Comparison of ENCODE assay signal across 12 mouse cellular contexts in genomic region chrX:169302271-169303045, GRCm38 (mm10). TPM values are rescaled to one million over a fixed set of nuclear protein-coding genes. Genes with fewer than 3 reads are reported as not detected.
DNase-seq lines count a peak whose midpoint lies in the region; ATAC-seq lines count a peak whose summit lies in the region.
"Had no signal": no experiment of that assay in that cellular context is flagged by ENCODE, and none has a peak within 500 bp of the region (broad histone marks: within the 10 kb centered on the region; RNA-seq: fewer than 3 reads in every experiment).

No protein-coding gene starts in this region.

- H3K9me3 ChIP-seq in heart, embryonic 10.5 days: no peaks in the 10 kb centered on the region
- no peaks in the 10 kb centered on the region for H3K9me3 ChIP-seq in heart, embryonic 16.5 days (replicated peaks; ENCODE audit: control insufficient read depth, low read length)
- no peaks in the 10 kb centered on the region for H3K9me3 ChIP-seq in forebrain, embryonic 12.5 days
- H3K9me3 ChIP-seq: liver, embryonic 13.5 days had no signal

- WGBS in heart, embryonic 10.5 days: 59% methylated on average over 26 of the region's 26 CpGs
- WGBS in heart, embryonic 16.5 days: 52% methylated on average over 26 of the region's 26 CpGs
- WGBS in forebrain, embryonic 12.5 days: 75% methylated on average over 26 of the region's 26 CpGs

- H3K4me3 ChIP-seq in heart, embryonic 10.5 days: no peak overlapping the region
- no peak overlapping the region for H3K4me3 ChIP-seq in heart, embryonic 16.5 days (ENCODE audit: low read length)
- no peak overlapping the region for H3K4me3 ChIP-seq in forebrain, embryonic 12.5 days (replicated peaks)
- H3K4me3 ChIP-seq: erythroblast, embryonic 14.5 days; liver, embryonic 13.5 days had no signal

- no peak overlapping the region for H3K4me2 ChIP-seq in heart, embryonic 16.5 days (ENCODE audit: low read depth, low read length)
- H3K4me2 ChIP-seq in forebrain, embryonic 12.5 days: no peak overlapping the region
- H3K4me2 ChIP-seq: liver, embryonic 13.5 days had no signal

- no peaks in the 10 kb centered on the region for H3K36me3 ChIP-seq in heart, embryonic 10.5 days
- H3K36me3 ChIP-seq in heart, embryonic 16.5 days (ENCODE audit: control insufficient read depth, insufficient read depth): peaks cover 2% of the 10 kb centered on the region; the same call in 1 of the 2 replicates
- no peaks in the 10 kb centered on the region for H3K36me3 ChIP-seq in forebrain, embryonic 12.5 days (replicated peaks)
- H3K36me3 ChIP-seq: liver, embryonic 13.5 days had no signal

- no peak for ATAC-seq in heart, embryonic 16.5 days (replicated peaks; ENCODE audit: extremely low read depth, insufficient read depth, low FRiP score)
- ATAC-seq in forebrain, embryonic 12.5 days (ENCODE audit: low FRiP score): no peak
- no peak for ATAC-seq in megakaryocyte, adult 5-6 weeks (ENCODE audit: poor library complexity, severe bottlenecking)
- ATAC-seq: midbrain, embryonic 16.5 days had no signal

- H3K4me1 ChIP-seq in heart, embryonic 10.5 days: 0 out of 2 replicates have a peak, but pooled peaks cover 6% of the 10 kb centered on the region
- H3K4me1 ChIP-seq in heart, embryonic 16.5 days (ENCODE audit: control insufficient read depth, insufficient read depth, low read length): no peaks in the 10 kb centered on the region
- H3K4me1 ChIP-seq in forebrain, embryonic 12.5 days: no peaks in the 10 kb centered on the region
- H3K4me1 ChIP-seq: liver, embryonic 13.5 days had no signal

- H3K27ac ChIP-seq in heart, embryonic 10.5 days: no peak overlapping the region
- peak overlapping the region; percentile 54 for H3K27ac ChIP-seq in heart, embryonic 16.5 days (ENCODE audit: low read length)
- H3K27ac ChIP-seq in forebrain, embryonic 12.5 days: no peak overlapping the region
- H3K27ac ChIP-seq: liver, embryonic 13.5 days had no signal

- no peak overlapping the region for H3K9ac ChIP-seq in heart, embryonic 16.5 days (ENCODE audit: low read length)
- H3K9ac ChIP-seq in forebrain, embryonic 12.5 days: no peak overlapping the region
- H3K9ac ChIP-seq: liver, embryonic 13.5 days had no signal

- DNase-seq in heart, adult 11 months: peak; percentile 97
- DNase-seq in heart, embryonic 10.5 days (ENCODE audit: low spot score): no peak
- DNase-seq in adrenal gland, postnatal 10 days: peak; percentile 47
- DNase-seq in lung, postnatal 10 days: peak; percentile 8
- DNase-seq in urinary bladder, postnatal 25 days (ENCODE audit: low spot score): no peak
- DNase-seq: cerebellum, adult 9-10 months; liver, embryonic 13.5 days had no signal

- H3K27me3 ChIP-seq in heart, embryonic 10.5 days (ENCODE audit: insufficient read depth, poor library complexity, severe bottlenecking): no peaks in the 10 kb centered on the region
- H3K27me3 ChIP-seq in heart, embryonic 16.5 days (ENCODE audit: control insufficient read depth, insufficient read depth, low read length): no peaks in the 10 kb centered on the region
- H3K27me3 ChIP-seq in forebrain, embryonic 12.5 days: peaks cover 14% of the 10 kb centered on the region; the same call in 1 of the 2 replicates
- H3K27me3 ChIP-seq: liver, embryonic 13.5 days had no signal

RNA-seq across cellular contexts. Expression of gene Hccs, which starts 17.7 kb away (rescaled TPM):
- polyA plus RNA-seq in heart, embryonic 10.5 days (2016; fragmentation: Nextera tagmentation; extraction: Ambion mirVana): 48.0 and 50.4 TPM in 2 replicates
- 10 to 100 TPM; 41.1 to 43.2 TPM for total RNA-seq in adrenal gland, postnatal 10 days (2021)
- polyA plus RNA-seq in heart, embryonic 16.5 days (2015; fragmentation: Nextera tagmentation; extraction: Ambion mirVana): 52.6 and 61.7 TPM in 2 replicates
- 51.4 TPM in 2 replicates for polyA plus RNA-seq in forebrain, embryonic 12.5 days (2016; fragmentation: Nextera tagmentation; extraction: Ambion mirVana)
- total RNA-seq in megakaryocyte, adult 5-6 weeks (2015): 30.8 and 39.3 TPM in 2 replicates
- total RNA-seq in megakaryocyte, adult 5-6 weeks (2017): 31.5 and 34.6 TPM in 2 replicates

Comparison
In these comparisons a context has a peak if more than half of its experiments do, and no peak if none do; other contexts are left out.
1. DNase-seq: peak in heart, adult 11 months (single experiment), adrenal gland, postnatal 10 days (single experiment) and lung, postnatal 10 days (single experiment); none in heart, embryonic 10.5 days (single experiment) and urinary bladder, postnatal 25 days (single experiment).